Mouse (Mus musculus): ENCODE measurements around the gene Ccdc96. TPM values are rescaled to one million over a fixed set of nuclear protein-coding genes. Genes with fewer than 3 reads are reported as not detected.

The Ccdc96 gene
- 0.10 and 0.14 TPM in 2 replicates for polyA plus RNA-seq (2015; fragmentation: Nextera tagmentation; extraction: Ambion mirVana)

DNA sequence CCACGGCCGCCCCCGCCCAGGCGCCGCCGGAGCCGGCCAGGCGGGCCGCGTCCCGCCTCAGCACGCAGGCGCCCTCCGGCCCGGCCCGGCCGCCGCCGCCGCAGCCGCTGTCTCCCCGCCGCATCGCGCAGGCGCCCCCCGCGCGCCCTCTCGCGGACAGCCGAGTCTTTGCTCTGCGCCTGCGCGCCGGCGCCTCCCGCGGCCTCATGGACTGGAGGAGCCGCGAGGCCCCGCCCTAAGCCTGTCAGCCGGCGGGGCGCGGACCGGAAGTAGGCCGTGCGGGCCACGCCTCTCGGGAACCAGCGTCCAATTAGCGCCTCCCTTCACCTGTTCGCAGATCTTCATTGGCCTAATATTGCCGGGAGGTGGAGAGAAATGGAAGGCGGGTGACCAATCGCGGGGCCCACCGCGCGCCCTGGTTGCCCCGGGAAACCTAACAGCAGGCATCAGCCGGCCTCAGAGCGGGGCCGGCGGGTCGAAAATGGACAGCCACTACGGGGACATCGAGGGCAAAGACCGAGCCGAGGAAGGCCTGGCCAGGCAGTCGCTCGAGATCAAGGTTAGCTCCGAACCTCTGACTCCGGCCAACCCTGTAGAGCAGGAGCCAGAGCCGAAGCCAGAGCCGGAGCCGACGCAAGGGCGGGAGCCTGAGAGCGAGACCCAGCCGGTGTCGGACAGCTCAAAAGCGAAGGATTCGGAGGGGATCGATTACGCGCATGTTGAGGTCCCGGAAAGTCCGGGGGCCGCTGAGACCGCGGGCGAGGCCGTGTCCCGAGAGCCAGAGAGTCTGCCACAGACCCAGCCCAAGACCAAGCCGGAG lies at the start of gene Ccdc96, which contains the start of gene Tada2b:
Gene Ccdc96 (plus strand): TSS at position 418 of the 820 bp plus-strand sequence.
Gene Tada2b (minus strand): TSS at position 115 of the 820 bp plus-strand sequence.
- peak; percentile 99 for ATAC-seq (ENCODE audit: insufficient number of reproducible peaks, low FRiP score, low TSS enrichment, low read depth)
- WGBS = 1% methylated on average over 93 of the region's 97 CpGs
- H3K9me3 ChIP-seq = no peaks in the 10 kb centered on the region
- H3K27me3 ChIP-seq = peaks cover 27% of the 10 kb centered on the region
- no peaks in the 10 kb centered on the region for H3K36me3 ChIP-seq
- H3K4me1 ChIP-seq = peaks cover 28% of the 10 kb centered on the region
- H3K9ac ChIP-seq = peak within 1 kb of the TSS; percentile 69
- peak within 1 kb of the TSS; percentile 77 for H3K27ac ChIP-seq
- peak within 1 kb of the TSS; percentile 87 for H3K4me2 ChIP-seq
- peak within 1 kb of the TSS; percentile 92 for H3K4me3 ChIP-seq

GRCm38 (mm10) chr5:36436858-36437257 lies 47.5 kb upstream of the Ccdc96 start:
- no peaks in the 10 kb centered on the region for H3K27me3 ChIP-seq
- H3K4me3 ChIP-seq = no peak overlapping the region
- H3K27ac ChIP-seq = no peak overlapping the region
- H3K9me3 ChIP-seq = no peaks in the 10 kb centered on the region
- no peak overlapping the region for H3K9ac ChIP-seq
- no peak overlapping the region for H3K4me2 ChIP-seq
- 69% methylated on average over 4 of the region's 4 CpGs for WGBS
- H3K4me1 ChIP-seq = peaks cover 12% of the 10 kb centered on the region; the same call in 1 of the 2 replicates
- no peak for ATAC-seq (ENCODE audit: insufficient number of reproducible peaks, low FRiP score, low TSS enrichment, low read depth)
- no peaks in the 10 kb centered on the region for H3K36me3 ChIP-seq

- Histone ChIP-seq H3K9me3 (no peaks in the 10 kb centered on the region), H3K4me2 (no peak overlapping the region), H3K27ac (peak overlapping the region; percentile 33; the same call in 1 of the 2 replicates), H3K9ac (no peak overlapping the region), H3K27me3 (no peaks in the 10 kb centered on the region; the same call in none of the 2 replicates), H3K36me3 (no peaks in the 10 kb centered on the region), H3K4me3 (no peak overlapping the region), H3K4me1 (peaks cover 41% of the 10 kb centered on the region)
- no peak for ATAC-seq (ENCODE audit: insufficient number of reproducible peaks, low FRiP score, low TSS enrichment, low read depth)
- 53% methylated on average over 3 of the region's 3 CpGs for WGBS
These were observed 43.6 kb upstream of the Ccdc96 start for GRCm38 (mm10) chr5:36440741-36441140.

DNA sequence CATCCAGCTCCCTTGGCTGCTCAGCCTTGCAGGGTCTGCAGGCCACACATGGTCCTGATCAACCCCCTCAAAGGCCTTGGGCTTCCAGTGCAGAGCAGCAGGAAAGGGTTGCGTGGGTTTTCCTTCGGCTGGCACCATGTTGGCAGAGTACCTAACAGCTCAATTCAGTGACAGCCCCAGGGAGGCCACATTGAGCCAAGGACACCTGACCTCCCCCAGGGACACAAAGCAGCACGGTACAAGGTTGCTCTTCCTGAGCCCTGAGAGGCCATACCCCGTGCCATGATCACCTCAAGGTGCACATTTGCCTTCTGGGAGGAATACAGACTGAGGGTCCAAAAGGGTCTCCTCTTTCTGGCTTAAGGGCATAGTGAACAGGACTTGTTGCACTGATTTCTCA lies 39.8 kb upstream of the Ccdc96 start:
- H3K9me3 ChIP-seq = no peaks in the 10 kb centered on the region
- H3K4me2 ChIP-seq = no peak overlapping the region
- no peaks in the 10 kb centered on the region for H3K36me3 ChIP-seq
- H3K9ac ChIP-seq = no peak overlapping the region
- no peak overlapping the region for H3K4me3 ChIP-seq
- ATAC-seq (ENCODE audit: insufficient number of reproducible peaks, low FRiP score, low TSS enrichment, low read depth) = no peak
- peaks cover 43% of the 10 kb centered on the region for H3K4me1 ChIP-seq
- 42% methylated on average over 4 of the region's 4 CpGs for WGBS
- peak overlapping the region; percentile 30; the same call in 1 of the 2 replicates for H3K27ac ChIP-seq
- no peaks in the 10 kb centered on the region; the same call in none of the 2 replicates for H3K27me3 ChIP-seq

DNA sequence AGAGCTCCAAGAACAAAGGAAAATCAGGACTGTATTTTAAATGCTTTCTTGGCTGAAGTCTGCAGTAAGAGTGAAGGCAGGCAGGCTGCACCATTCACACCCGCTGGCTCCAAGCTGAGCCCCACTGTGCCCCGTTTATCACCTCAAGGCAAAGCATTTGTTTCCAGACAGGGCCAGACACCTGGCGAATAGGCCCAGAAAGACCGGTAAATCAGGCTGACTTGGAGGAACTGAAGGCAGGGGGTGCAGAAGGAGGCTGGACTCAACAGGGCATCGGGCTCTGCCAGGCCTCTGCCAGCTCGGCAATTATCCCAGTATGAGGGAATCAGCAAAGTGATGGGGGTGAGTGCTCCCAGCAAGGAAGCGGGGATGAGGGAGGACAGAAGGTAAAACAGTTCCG lies 39.4 kb upstream of the Ccdc96 start:
- Histone ChIP-seq H3K27ac (peak overlapping the region; percentile 30; the same call in 1 of the 2 replicates), H3K9ac (no peak overlapping the region), H3K4me2 (no peak overlapping the region), H3K4me3 (no peak overlapping the region), H3K9me3 (no peaks in the 10 kb centered on the region), H3K4me1 (peaks cover 43% of the 10 kb centered on the region), H3K27me3 (no peaks in the 10 kb centered on the region; the same call in none of the 2 replicates), H3K36me3 (no peaks in the 10 kb centered on the region)
- no peak for ATAC-seq (ENCODE audit: insufficient number of reproducible peaks, low FRiP score, low TSS enrichment, low read depth)
- WGBS = 19% methylated on average over 8 of the region's 8 CpGs

DNA sequence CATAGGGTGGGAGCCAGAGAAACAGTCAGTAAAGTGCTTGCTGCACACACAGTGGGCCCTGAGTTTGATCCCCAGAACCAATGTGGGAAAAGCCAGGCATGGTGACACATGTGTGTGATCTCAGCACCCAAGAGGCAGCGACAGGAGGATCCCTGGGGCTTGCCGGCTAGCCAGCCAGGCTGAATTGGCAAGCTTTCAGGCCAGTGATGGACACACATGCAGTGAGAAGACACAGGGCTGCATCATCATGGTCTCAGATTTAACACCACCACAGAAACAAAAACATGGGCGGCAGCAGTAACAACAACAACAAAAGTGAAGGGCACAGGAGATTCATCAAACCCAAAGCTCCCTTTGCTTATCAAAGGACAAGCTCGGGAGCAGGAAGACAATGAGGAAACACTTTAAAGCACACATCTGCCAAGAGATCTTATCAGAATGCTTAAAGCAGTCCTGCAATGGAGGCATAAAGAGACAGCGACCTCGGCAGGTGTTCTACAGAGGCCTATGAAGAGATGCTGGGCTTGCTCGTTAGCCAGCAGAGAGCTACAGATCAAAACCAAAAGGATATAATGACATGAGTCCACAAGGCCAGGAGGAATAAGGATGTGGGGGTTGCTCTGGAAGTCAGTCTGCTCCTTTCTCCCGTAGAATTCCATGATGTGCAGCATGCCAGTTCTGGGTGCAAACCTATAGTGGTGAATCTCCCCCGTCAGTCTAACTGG lies 38.1 kb upstream of the Ccdc96 start:
- no peak overlapping the region for H3K4me2 ChIP-seq
- no peaks in the 10 kb centered on the region for H3K36me3 ChIP-seq
- no peak overlapping the region for H3K4me3 ChIP-seq
- no peak for ATAC-seq (ENCODE audit: insufficient number of reproducible peaks, low FRiP score, low TSS enrichment, low read depth)
- no peak overlapping the region for H3K27ac ChIP-seq
- no peaks in the 10 kb centered on the region for H3K9me3 ChIP-seq
- peaks cover 35% of the 10 kb centered on the region for H3K4me1 ChIP-seq
- 38% methylated on average over 9 of the region's 9 CpGs for WGBS
- H3K27me3 ChIP-seq = no peaks in the 10 kb centered on the region; the same call in none of the 2 replicates
- H3K9ac ChIP-seq = no peak overlapping the region

GRCm38 (mm10) chr5:36447872-36448271 lies 36.5 kb upstream of the Ccdc96 start:
- H3K4me3 ChIP-seq = no peak overlapping the region
- H3K4me1 ChIP-seq = peaks cover 24% of the 10 kb centered on the region
- WGBS = 94% methylated on average over 12 of the region's 12 CpGs
- H3K4me2 ChIP-seq = no peak overlapping the region
- ATAC-seq (ENCODE audit: insufficient number of reproducible peaks, low FRiP score, low TSS enrichment, low read depth) = no peak
- no peaks in the 10 kb centered on the region for H3K9me3 ChIP-seq
- H3K36me3 ChIP-seq = no peaks in the 10 kb centered on the region
- no peak overlapping the region for H3K27ac ChIP-seq
- H3K27me3 ChIP-seq = no peaks in the 10 kb centered on the region; the same call in none of the 2 replicates
- no peak overlapping the region for H3K9ac ChIP-seq

- Histone ChIP-seq H3K4me3 (no peak overlapping the region), H3K27ac (no peak overlapping the region), H3K9ac (no peak overlapping the region), H3K27me3 (no peaks in the 10 kb centered on the region; the same call in none of the 2 replicates), H3K9me3 (no peaks in the 10 kb centered on the region), H3K36me3 (no peaks in the 10 kb centered on the region), H3K4me1 (peaks cover 13% of the 10 kb centered on the region), H3K4me2 (no peak overlapping the region)
- ATAC-seq (ENCODE audit: insufficient number of reproducible peaks, low FRiP score, low TSS enrichment, low read depth) = no peak
- 67% methylated on average over 6 of the region's 6 CpGs for WGBS
These were observed 34.6 kb upstream of the Ccdc96 start for GRCm38 (mm10) chr5:36449710-36450358.

GRCm38 (mm10) chr5:36451119-36451518 lies 33.3 kb upstream of the Ccdc96 start:
- Histone ChIP-seq H3K9me3 (no peaks in the 10 kb centered on the region), H3K27me3 (no peaks in the 10 kb centered on the region; the same call in 1 of the 2 replicates), H3K4me3 (no peak overlapping the region), H3K27ac (no peak overlapping the region), H3K36me3 (no peaks in the 10 kb centered on the region), H3K9ac (no peak overlapping the region), H3K4me2 (no peak overlapping the region), H3K4me1 (0 out of 2 replicates have a peak, but pooled peaks cover 3% of the 10 kb centered on the region)
- ATAC-seq (ENCODE audit: insufficient number of reproducible peaks, low FRiP score, low TSS enrichment, low read depth) = no peak
- 26% methylated on average over 10 of the region's 10 CpGs for WGBS

DNA sequence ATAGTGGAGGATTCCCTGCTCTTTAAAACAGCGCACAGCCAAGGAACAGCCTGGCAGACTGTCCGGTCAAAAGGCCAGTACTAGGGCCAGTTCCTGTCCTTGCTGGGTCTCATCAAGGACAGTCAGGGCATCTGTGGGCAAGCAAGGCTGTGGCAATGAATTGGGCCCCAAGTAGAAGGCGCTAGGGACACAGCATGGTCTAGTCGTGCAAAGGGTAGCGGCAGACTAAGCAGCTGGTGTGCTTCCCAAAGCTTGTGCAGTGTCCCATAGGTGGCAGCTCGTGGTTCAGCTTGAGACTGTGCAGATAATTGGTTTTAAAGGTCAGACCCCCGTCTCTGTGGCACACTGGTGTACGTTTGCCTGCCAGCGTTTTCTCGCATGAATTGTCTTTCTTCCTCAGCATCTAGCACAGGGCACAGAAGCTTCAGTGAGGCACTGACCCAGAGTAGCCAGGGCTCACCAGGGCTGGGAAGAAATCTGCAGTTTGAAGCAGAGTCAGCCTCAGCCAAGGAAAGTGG lies 32.5 kb upstream of the Ccdc96 start:
- H3K9ac ChIP-seq = no peak overlapping the region
- ATAC-seq (ENCODE audit: insufficient number of reproducible peaks, low FRiP score, low TSS enrichment, low read depth) = no peak
- H3K4me2 ChIP-seq = no peak overlapping the region
- no peak overlapping the region for H3K4me3 ChIP-seq
- no peaks in the 10 kb centered on the region for H3K9me3 ChIP-seq
- no peaks in the 10 kb centered on the region for H3K36me3 ChIP-seq
- 73% methylated on average over 10 of the region's 10 CpGs for WGBS
- 0 out of 2 replicates have a peak, but pooled peaks cover 3% of the 10 kb centered on the region for H3K4me1 ChIP-seq
- no peak overlapping the region for H3K27ac ChIP-seq
- no peaks in the 10 kb centered on the region for H3K27me3 ChIP-seq

DNA sequence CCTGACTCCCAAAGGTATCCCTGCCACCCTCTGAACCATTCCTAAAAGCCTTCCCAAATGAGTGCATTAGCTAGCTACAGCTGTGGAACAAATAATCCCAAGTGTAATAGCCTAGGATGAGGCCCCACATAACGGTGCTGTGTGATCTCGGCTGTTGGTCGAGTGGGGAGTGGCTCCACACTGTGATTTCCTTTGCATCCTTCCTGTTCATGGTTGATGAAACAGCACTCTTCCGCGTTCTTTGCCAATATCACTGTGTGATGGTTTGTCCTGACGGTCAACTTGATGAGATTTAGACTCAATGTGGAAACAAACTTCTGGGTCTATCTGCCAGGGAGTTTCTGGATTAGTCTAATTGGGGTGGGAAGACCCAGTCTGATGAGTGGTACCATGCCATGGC lies 31.6 kb upstream of the Ccdc96 start:
- Histone ChIP-seq H3K9me3 (no peaks in the 10 kb centered on the region), H3K36me3 (no peaks in the 10 kb centered on the region), H3K27me3 (no peaks in the 10 kb centered on the region), H3K4me3 (no peak overlapping the region), H3K4me2 (no peak overlapping the region), H3K9ac (no peak overlapping the region), H3K27ac (no peak overlapping the region), H3K4me1 (0 out of 2 replicates have a peak, but pooled peaks cover 3% of the 10 kb centered on the region)
- 82% methylated on average over 6 of the region's 6 CpGs for WGBS
- ATAC-seq (ENCODE audit: insufficient number of reproducible peaks, low FRiP score, low TSS enrichment, low read depth) = no peak
